Mouse (Mus musculus) stomach, postnatal 0 days (tissue): ENCODE results near the gene Gab3.

Source experiments
- CTCF ChIP-seq: IDR thresholded peaks from 2 replicates; pipeline ENCODE4 v1.5.1; 2016; ENCODE audit warnings: antibody characterized with exemption, low read depth, mild to moderate bottlenecking, moderate library complexity
- EP300 ChIP-seq: optimal IDR thresholded peaks from 2 replicates; pipeline ENCODE3; 2016; ENCODE audit warnings: antibody characterized with exemption

- TF ChIP-seq CTCF (peak; percentile 37; the same call in 1 of the 2 replicates), EP300 (no peak)
Observed at GRCm38 (mm10) chrX:75082351-75082750, 2.9 kb downstream of the Gab3 start.
